Mouse (Mus musculus) liver, adult 2 months (tissue): Measurements from ENCODE around the gene Pomt2.

Experiments used
- CTCF ChIP-seq: fragments of 200-500 bp; IDR thresholded peaks from 2 replicates; pipeline ENCODE4 v1.5.1; 2011; ENCODE audit warnings: low read depth, low read length, control low read depth
- POLR2A ChIP-seq: fragments of 200-500 bp; IDR thresholded peaks from 2 replicates; pipeline ENCODE4 v1.6.1; 2011; ENCODE audit warnings: low read length, control low read depth; ENCODE audit not compliant: insufficient read depth; ENCODE audit errors: extremely low read depth

- TF ChIP-seq CTCF (no peak), POLR2A (no peak)
Observed at GRCm38 (mm10) chr12:87127256-87127655, 20.5 kb downstream of the Pomt2 start.
